Mouse (Mus musculus) heart, postnatal 14 days (tissue): ENCODE data around the gene Mob3b. TPM values are rescaled to one million over a fixed set of nuclear protein-coding genes. Genes with fewer than 3 reads are reported as not detected.

Experiments used
- DNase-seq, 2 experiments: peaks; one replicate each; pipeline ENCODE4 v3.0.0; 2021 to 2022
- intact Hi-C: fragments of 180-260 bp; cut with DNase I; formaldehyde crosslinking; loops from one replicate; pipeline ENCODE4 v1.15.1; 2025
- total RNA-seq, 2 experiments: library from RNA; stranded (reverse); gene quantifications; 2 replicates each; pipeline ENCODE4 v1.2.3; 2021

The Mob3b gene
- total RNA-seq, 2 experiments from 2014 or later = 1.1 to 1.8 TPM

DNA sequence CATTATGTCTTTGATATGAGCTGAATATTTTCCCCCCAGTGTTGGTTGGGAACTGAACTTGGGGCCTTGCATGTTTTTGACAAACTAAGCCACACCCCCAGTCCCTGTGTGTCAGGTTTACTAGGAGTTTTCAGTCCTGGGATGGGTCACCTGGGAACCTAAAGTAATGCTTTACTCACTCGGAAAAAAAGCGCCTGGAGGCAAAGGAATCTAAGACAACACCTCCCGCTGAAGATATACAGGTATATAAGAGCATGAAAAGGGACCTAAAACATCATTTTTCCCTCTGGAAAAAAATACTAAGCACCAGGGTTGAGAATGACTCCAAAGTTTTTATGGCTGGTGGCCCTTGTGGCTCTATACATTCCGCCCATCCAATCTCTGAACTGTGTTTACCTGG, 5.5 kb downstream of the Mob3b start, which contains the start of gene Ifnk:
Gene Ifnk, plus strand, starts transcription at position 301 of the 400 bp plus-strand sequence.
- DNase-seq = no peak
- intact Hi-C loops = no loop called here

DNA sequence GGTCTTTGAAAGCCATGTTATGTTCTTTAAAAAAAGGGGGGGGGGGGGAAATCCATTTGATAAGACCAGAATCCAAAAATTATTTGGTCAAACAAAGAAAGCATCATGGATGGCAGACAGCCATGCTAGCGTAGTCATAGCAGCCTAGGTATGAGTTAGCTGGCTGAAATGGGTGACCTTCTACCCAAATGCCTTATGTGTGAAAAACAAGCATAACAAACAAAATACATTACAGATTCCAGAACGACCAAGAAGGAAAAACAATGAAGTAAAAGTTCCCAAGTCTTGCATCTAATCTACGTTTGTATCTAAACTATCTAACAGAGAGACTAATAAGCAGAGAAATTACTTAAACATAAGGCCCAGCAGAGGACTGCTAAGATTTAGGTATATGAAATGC, 6.6 kb downstream of the Mob3b start:
- no peak for DNase-seq
- intact Hi-C loops = no loop called here

DNA sequence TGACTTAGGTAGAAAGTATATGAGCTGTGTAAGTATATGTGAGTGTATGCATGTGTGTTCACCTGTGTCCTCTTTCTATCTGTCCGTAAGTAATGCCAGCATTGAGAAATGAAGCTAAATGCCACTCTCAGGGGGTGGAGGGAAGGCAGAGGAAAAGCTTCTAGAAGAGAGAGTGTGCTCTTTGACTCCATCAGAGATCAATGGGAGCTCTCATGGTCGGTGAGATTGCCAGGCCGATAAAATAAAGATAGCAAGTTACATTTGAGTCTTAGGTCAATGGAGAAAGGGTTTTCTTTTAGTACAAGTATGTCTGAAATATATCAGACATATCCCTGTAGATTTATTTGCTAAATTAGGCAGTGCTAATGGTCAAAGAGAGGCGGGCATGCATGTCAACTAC, 9.0 kb downstream of the Mob3b start:
- no peak for DNase-seq
- intact Hi-C loops = no loop called here

DNA sequence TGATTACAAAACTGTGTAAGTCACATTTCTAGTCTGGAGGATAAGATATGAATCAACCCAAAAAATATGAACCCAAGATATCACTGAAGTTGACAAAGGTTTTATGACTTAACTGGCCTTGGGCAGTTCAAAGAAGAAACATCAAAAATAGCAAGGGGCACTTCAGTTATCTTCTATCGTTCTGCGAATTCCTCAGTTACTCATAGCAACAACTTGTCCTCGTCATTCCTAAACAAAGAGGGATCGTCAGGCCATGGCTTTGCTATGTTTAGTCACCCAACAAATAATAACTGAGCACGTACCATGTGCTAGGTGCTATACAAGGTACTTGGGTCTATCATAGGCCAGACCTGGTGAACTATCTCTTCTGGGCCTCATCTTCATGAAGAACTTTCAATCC, 10.7 kb downstream of the Mob3b start:
- intact Hi-C loops = no loop called here
- no peak for DNase-seq

GRCm38 (mm10) chr4:35145726-35146125, 11.6 kb downstream of the Mob3b start:
- DNase-seq = no peak
- intact Hi-C loops = no loop called here

GRCm38 (mm10) chr4:35143472-35144102, 13.7 kb downstream of the Mob3b start:
- no peak for DNase-seq

DNA sequence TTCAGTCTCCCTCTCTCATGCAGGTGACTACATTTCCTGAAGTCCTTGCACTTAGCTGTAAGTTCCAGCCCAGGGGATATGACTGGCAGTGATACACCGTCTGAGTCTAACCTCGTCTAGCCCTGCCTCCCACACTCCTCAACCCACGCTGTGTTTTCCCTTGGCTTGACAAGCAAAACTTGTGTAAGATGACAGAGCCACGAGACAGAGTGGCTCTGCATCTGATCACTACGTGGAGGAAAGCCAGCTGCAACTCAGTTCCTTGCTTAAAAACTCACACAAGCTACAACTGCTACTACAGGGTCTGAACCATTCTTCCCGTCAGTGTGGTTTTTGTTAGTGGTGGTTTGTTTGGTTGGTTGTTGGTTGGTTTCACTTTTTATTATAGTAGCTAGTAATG, 17.0 kb downstream of the Mob3b start:
- intact Hi-C loops = no loop called here
- DNase-seq = no peak

More at GRCm38 (mm10) chr4:35143472-35144102, 13.7 kb downstream of the Mob3b start:
- intact Hi-C loops = no loop called here

- DNase-seq = no peak
- intact Hi-C loops = no loop called here
Measured at GRCm38 (mm10) chr4:35138077-35138476, 19.2 kb downstream of the Mob3b start.

- no peak for DNase-seq
- intact Hi-C loops = no loop called here
Measured at GRCm38 (mm10) chr4:35136996-35137395, 20.3 kb downstream of the Mob3b start.

- intact Hi-C loops = no loop called here
- DNase-seq = no peak
Measured at GRCm38 (mm10) chr4:35135806-35136205, 21.5 kb downstream of the Mob3b start.

DNA sequence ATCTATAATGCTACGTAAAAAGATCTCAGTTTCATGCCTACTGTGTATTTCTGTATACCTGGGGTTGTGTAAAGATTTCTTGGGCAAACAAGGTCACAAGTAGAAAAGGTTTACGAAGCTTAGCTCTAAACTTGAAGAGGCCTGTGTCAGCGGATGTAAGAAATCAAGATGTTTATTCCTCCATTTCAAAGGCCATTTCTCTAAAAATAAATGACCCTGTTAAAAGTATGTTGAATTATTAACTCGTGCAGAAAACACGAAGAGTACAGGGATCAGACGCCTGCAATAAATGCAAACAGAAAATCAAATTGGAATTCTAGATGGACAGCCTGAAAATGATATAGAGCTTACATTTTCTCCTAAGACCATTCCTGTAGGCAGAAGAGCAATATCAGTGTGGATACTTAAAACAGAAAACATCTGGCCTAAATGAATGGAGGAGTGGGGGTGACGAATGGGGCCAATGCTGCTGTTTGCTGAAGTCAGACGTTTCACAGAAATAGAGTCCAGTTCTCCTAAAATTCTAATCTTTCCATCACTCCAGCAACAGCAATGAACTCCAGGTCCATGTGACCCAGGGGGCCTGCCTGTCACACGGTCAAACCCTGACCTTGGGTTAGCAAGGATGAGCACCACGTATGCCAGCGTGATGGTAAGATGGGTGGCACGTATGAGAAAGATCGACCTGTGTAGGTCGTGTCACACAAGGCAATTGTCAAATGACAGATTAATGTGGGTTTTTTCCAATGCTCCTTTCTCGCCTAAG, 22.3 kb downstream of the Mob3b start:
- intact Hi-C loops = no loop called here
- no peak for DNase-seq

GRCm38 (mm10) chr4:35133411-35133810, 23.9 kb downstream of the Mob3b start:
- intact Hi-C loops = no loop called here
- no peak for DNase-seq

DNA sequence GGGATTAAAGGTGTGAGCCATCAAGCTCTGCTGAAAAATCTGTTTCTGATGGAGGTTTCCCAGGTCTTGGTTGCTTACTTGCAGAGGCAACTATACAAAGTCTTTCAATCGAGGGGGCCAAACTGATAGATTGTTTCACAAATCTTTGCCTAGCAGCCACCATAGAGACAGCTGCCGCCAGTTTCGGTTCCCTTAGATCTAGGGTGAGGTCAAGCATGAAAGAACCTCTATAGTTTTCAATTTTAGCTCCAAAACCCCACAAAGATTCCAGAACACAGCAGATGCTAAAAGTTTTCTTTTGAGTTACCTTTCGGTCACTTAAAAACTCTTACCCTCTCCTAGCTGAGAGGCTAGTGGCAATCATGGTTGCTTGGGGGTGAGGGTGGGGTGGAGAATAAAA, 25.7 kb downstream of the Mob3b start:
- intact Hi-C loops = no loop called here
- DNase-seq = no peak

- intact Hi-C loops = no loop called here
- DNase-seq = no peak
Measured at GRCm38 (mm10) chr4:35130411-35130948, 26.8 kb downstream of the Mob3b start.

DNA sequence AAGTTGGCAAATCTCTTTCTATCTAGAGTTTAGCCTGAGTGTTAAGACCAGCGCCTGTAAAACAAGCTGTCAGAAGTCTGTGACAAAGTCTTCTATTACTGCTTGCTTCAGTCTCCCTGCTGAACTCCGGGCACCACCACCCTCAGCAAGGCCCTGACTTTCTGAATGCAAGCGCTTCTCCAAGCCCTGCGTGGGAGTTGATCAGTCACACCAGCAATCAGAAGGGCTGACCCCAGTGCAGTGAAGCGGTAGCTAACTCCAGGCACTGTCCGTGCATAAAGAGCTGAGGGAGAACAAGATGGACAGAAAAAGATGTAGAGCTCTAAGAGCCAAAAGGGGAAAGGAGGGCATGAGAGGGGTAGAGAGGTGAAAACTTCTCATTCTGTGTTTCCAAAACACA, 29.5 kb downstream of the Mob3b start:
- no peak for DNase-seq
- intact Hi-C loops = no loop called here

DNA sequence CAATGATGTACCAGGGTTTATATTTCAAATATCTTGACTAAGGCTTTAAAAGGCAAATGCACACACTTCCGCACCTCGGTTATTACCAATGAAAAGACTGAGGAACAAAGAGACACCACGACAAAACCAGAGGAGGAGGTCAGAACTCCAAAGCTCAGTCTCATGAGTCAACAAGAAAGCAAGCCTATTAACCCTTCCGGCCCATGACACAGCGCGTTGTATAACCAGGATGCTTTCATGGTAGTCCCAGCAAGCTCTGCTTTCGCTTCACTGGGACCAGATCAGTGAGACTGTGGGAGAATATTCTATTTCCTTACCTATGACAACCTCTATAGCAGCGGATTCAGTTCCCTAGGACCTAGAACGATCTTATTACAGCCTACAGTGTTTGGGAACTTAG, 30.5 kb downstream of the Mob3b start:
- intact Hi-C loops = no loop called here
- DNase-seq = no peak

DNA sequence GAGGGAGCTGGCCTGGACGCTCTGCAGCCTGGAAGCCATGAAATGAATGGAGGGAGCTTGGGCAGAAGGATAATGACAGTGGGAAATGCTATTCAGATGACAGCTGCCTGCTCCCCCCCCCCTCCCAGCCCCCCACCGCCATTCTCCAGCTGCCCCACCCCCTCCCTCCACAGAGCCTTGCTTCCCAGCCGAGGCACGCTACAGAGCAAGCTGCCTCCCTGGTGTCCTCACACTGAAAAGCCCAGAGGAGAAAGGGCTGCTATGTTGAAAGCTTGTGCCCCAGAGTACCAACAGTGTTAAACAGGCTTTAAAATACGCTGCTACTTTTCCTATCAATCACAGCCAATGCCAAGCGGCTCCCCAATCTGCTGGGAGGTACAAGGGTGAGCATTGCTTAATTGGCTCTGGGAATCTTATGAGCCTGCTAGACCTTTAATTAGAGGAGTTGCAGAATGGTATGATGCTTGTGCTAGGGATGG, 31.9 kb downstream of the Mob3b start:
- intact Hi-C loops = no loop called here

DNA sequence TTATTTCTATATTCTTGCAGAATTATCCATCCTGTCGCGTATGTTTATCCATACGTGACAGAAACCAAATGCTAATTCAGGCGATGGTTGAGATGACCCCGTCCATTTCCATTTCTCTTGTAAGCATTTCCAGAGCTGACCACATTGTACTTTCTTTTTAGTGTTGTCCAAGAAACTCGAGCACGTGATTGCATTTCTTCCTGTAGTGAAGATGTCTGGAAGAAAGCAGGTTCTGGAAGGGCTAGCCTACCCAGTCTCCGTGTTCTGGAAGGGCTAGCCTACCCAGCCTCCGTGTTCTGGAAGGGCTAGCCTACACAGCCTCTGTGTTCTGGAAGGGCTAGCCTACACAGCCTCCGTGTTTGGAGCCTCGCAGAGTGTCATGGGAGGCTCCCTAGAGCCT, 33.3 kb downstream of the Mob3b start:
- intact Hi-C loops = no loop called here

More for the DNA sequence above, 31.9 kb downstream of the Mob3b start:
- no peak for DNase-seq

GRCm38 (mm10) chr4:35123087-35123486, 34.2 kb downstream of the Mob3b start:
- intact Hi-C loops = no loop called here
- no peak for DNase-seq

More for the DNA sequence above, 33.3 kb downstream of the Mob3b start:
- no peak for DNase-seq

DNA sequence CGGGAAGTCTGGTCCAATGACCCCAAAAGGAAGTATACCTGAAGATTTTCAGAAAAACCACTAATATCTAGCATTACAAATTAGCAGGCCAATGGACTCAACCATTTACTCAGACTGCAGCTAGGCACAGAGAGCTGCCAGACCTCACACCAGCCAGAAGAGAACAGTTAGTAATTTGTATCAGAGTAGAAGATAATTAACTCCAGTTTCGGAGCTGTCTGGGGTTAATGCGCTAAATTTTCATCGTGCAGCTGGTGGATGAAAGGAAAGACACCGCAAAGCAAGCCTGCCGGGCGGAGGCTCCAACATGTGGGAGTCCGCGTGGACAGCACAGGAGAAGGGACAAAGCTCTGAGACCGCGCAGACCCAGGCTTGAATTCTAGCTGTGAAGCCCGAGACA, 36.2 kb downstream of the Mob3b start:
- DNase-seq = no peak
- intact Hi-C loops = no loop called here

GRCm38 (mm10) chr4:35120575-35120974, 36.7 kb downstream of the Mob3b start:
- no peak for DNase-seq
- intact Hi-C loops = no loop called here

DNA sequence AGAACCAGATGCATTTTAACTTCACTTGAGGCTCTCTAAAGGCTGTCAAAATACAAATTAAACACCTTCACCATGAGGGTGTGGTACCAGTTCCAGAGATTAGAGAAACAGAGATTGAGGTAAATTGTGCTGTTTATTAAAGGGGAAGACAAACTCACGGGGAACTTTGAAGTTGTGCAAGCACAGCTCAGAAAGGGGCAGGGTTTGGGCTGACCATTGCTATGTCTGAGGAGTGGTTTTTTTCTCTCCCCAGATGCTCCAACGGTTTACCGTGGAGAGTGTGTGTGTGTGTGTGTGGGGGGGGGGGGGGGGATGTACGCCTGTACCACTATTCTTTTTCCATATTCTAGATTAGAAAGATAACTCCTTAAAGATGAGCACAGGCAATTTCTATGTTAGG, 37.1 kb downstream of the Mob3b start:
- intact Hi-C loops = no loop called here
- no peak for DNase-seq
